Mouse (Mus musculus): ENCODE data around the gene Smpdl3a. TPM values are rescaled to one million over a fixed set of nuclear protein-coding genes. Genes with fewer than 3 reads are reported as not detected.

Smpdl3a gene
- polyA plus RNA-seq (2014; fragmentation: Illumina TruSeq; extraction: RNeasy Lipid Tissue Mini Kit (QIAGEN cat#74804); ENCODE audit: low read depth, low replicate concordance) = 41.0 TPM

GRCm38 (mm10) chr10:57794018-57794417 is at the start of gene Smpdl3a:
Gene Smpdl3a (plus strand): TSS chr10:57794335.

DNA sequence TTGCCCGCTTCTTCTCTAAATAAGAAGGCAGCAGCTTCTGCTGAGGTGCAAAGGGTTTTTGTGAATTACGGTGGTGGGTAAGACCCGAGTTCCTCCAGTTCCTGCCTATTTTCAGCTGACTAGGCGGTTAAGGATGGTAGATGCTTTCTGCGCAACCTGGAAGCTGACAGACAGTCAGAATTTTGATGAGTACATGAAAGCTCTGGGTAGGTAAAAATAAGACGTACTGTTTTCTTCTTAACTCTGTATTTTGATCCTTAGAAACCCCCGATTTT is 9.3 kb upstream of the Smpdl3a start, which contains the start of gene Fabp7:
Gene Fabp7, plus strand, starts transcription at position 6 of the 275 bp plus-strand sequence.

Other genes with a start within 250 kb of the Smpdl3a start
- 555 TPM for gene Pkib, start 162.4 kb upstream of the Smpdl3a start, polyA plus RNA-seq (2014; fragmentation: Illumina TruSeq; extraction: RNeasy Lipid Tissue Mini Kit (QIAGEN cat#74804); ENCODE audit: low read depth, low replicate concordance)
- gene Fabp7, start 9.5 kb upstream of the Smpdl3a start, polyA plus RNA-seq (2014; fragmentation: Illumina TruSeq; extraction: RNeasy Lipid Tissue Mini Kit (QIAGEN cat#74804); ENCODE audit: low read depth, low replicate concordance) = 0.57 TPM

Measured in testis, adult 10 weeks (tissue).